Mouse (Mus musculus) lung, postnatal 0 days (tissue): ENCODE measurements at regions not wholly inside any gene's neighbourhood (a gene's known extent, or its start where the extent isn't known, plus 50 kb on each side); places are given as distances from the start of the nearest gene placed in this dataset.

ENCODE experiments used
- CTCF ChIP-seq: IDR thresholded peaks from 2 replicates; pipeline ENCODE4 v1.5.1; 2016; ENCODE audit warnings: antibody characterized with exemption, mild to moderate bottlenecking
- EP300 ChIP-seq: IDR thresholded peaks from 2 replicates; pipeline ENCODE4 v1.6.1; 2016; ENCODE audit warnings: antibody characterized with exemption, mild to moderate bottlenecking, control low read depth

- TF ChIP-seq CTCF (no peak), EP300 (peak; percentile 95)
These were observed 190.1 kb upstream of the Cdyl start for GRCm38 (mm10) chr13:35469361-35470198.
